Mouse (Mus musculus): Measurements from ENCODE around the gene Olfr1505.

Gene Olfr1505

GRCm38 (mm10) chr19:13913230-13913629, at the start of gene Olfr1505:
Gene Olfr1505, plus strand, starts transcription at chr19:13913530.
- in situ Hi-C loops (cut with MboI): no loop called here

- in situ Hi-C loops (cut with MboI): no loop called here
Observed at GRCm38 (mm10) chr19:13897828-13898227, 15.5 kb upstream of the Olfr1505 start, which contains the start of gene Olfr1504. Gene Olfr1504, minus strand, starts transcription at chr19:13897928.

All from mature B cell (primary cell).